Mouse (Mus musculus): ENCODE measurements around the gene Ccpg1os. TPM values are rescaled to one million over a fixed set of nuclear protein-coding genes. Genes with fewer than 3 reads are reported as not detected.

The Ccpg1os gene
- polyA plus RNA-seq, 1 experiment from 2014 or later = 22.9 TPM

- no peak overlapping the region for H3K4me3 ChIP-seq
Measured at GRCm38 (mm10) chr9:73004076-73004475, 18.9 kb upstream of the Ccpg1os start.

GRCm38 (mm10) chr9:73002177-73002576 lies 17.0 kb upstream of the Ccpg1os start:
- H3K4me1 ChIP-seq = no peaks in the 10 kb centered on the region
- no peaks in the 10 kb centered on the region for H3K27me3 ChIP-seq (replicated peaks)
- H3K4me2 ChIP-seq = no peak overlapping the region
- H3K9ac ChIP-seq = no peak overlapping the region
- H3K9me3 ChIP-seq = no peaks in the 10 kb centered on the region
- peaks cover 37% of the 10 kb centered on the region for H3K36me3 ChIP-seq (replicated peaks)
- WGBS = 66% methylated on average over 3 of the region's 3 CpGs
- no peak overlapping the region for H3K27ac ChIP-seq
- no peak overlapping the region for H3K4me3 ChIP-seq
- no peak for ATAC-seq (replicated peaks)

More at GRCm38 (mm10) chr9:73004076-73004475, 18.9 kb upstream of the Ccpg1os start:
- Histone ChIP-seq H3K9ac (no peak overlapping the region), H3K36me3 (replicated peaks) (peaks cover 44% of the 10 kb centered on the region), H3K27ac (no peak overlapping the region), H3K9me3 (no peaks in the 10 kb centered on the region), H3K27me3 (replicated peaks) (no peaks in the 10 kb centered on the region), H3K4me1 (no peaks in the 10 kb centered on the region), H3K4me2 (no peak overlapping the region)
- no peak for ATAC-seq (replicated peaks)
- WGBS = 87% methylated on average over 8 of the region's 8 CpGs

- Histone ChIP-seq H3K27me3 (replicated peaks) (no peaks in the 10 kb centered on the region), H3K9ac (no peak overlapping the region), H3K27ac (no peak overlapping the region), H3K4me2 (no peak overlapping the region), H3K4me3 (no peak overlapping the region), H3K4me1 (no peaks in the 10 kb centered on the region), H3K36me3 (replicated peaks) (peaks cover 37% of the 10 kb centered on the region), H3K9me3 (no peaks in the 10 kb centered on the region)
- no peak for ATAC-seq (replicated peaks)
- 90% methylated on average over 13 of the region's 13 CpGs for WGBS
Measured at GRCm38 (mm10) chr9:73001314-73002011, 16.3 kb upstream of the Ccpg1os start.

GRCm38 (mm10) chr9:73000487-73000886 lies 15.3 kb upstream of the Ccpg1os start:
- no peaks in the 10 kb centered on the region for H3K9me3 ChIP-seq
- no peak overlapping the region for H3K4me2 ChIP-seq
- H3K36me3 ChIP-seq (replicated peaks) = peaks cover 28% of the 10 kb centered on the region
- no peak for ATAC-seq (replicated peaks)
- WGBS = 63% methylated on average over 2 of the region's 2 CpGs
- H3K9ac ChIP-seq = no peak overlapping the region
- H3K4me3 ChIP-seq = no peak overlapping the region
- no peaks in the 10 kb centered on the region for H3K4me1 ChIP-seq
- no peaks in the 10 kb centered on the region for H3K27me3 ChIP-seq (replicated peaks)
- H3K27ac ChIP-seq = no peak overlapping the region

- Histone ChIP-seq H3K27ac (no peak overlapping the region), H3K36me3 (replicated peaks) (peaks cover 19% of the 10 kb centered on the region; the same call in 1 of the 2 replicates), H3K4me1 (no peaks in the 10 kb centered on the region), H3K4me2 (no peak overlapping the region), H3K27me3 (replicated peaks) (no peaks in the 10 kb centered on the region), H3K4me3 (no peak overlapping the region), H3K9me3 (no peaks in the 10 kb centered on the region), H3K9ac (no peak overlapping the region)
- ATAC-seq (replicated peaks) = no peak
- 62% methylated on average over 7 of the region's 7 CpGs for WGBS
Measured at GRCm38 (mm10) chr9:72996806-72997205, 11.6 kb upstream of the Ccpg1os start.

- H3K27me3 ChIP-seq (replicated peaks) = no peaks in the 10 kb centered on the region
- H3K9me3 ChIP-seq = no peaks in the 10 kb centered on the region
- peaks cover 14% of the 10 kb centered on the region; the same call in 1 of the 2 replicates for H3K36me3 ChIP-seq (replicated peaks)
- no peak for ATAC-seq (replicated peaks)
- no peak overlapping the region for H3K27ac ChIP-seq
- H3K4me3 ChIP-seq = no peak overlapping the region
- H3K9ac ChIP-seq = no peak overlapping the region
- no peaks in the 10 kb centered on the region for H3K4me1 ChIP-seq
- H3K4me2 ChIP-seq = no peak overlapping the region
Measured at GRCm38 (mm10) chr9:72996167-72996566, 11.0 kb upstream of the Ccpg1os start.

GRCm38 (mm10) chr9:72992576-72992975 lies 7.4 kb upstream of the Ccpg1os start:
- H3K27ac ChIP-seq = no peak overlapping the region
- no peak for ATAC-seq (replicated peaks)
- H3K4me2 ChIP-seq = no peak overlapping the region
- H3K4me1 ChIP-seq = no peaks in the 10 kb centered on the region
- no peaks in the 10 kb centered on the region for H3K9me3 ChIP-seq
- no peaks in the 10 kb centered on the region for H3K36me3 ChIP-seq (replicated peaks)
- no peak overlapping the region for H3K4me3 ChIP-seq
- no peaks in the 10 kb centered on the region for H3K27me3 ChIP-seq (replicated peaks)
- no peak overlapping the region for H3K9ac ChIP-seq
- 90% methylated on average over 5 of the region's 5 CpGs for WGBS

GRCm38 (mm10) chr9:72991420-72991819 lies 6.2 kb upstream of the Ccpg1os start:
- Histone ChIP-seq H3K36me3 (replicated peaks) (no peaks in the 10 kb centered on the region), H3K4me1 (peaks cover 5% of the 10 kb centered on the region), H3K4me2 (no peak overlapping the region), H3K4me3 (no peak overlapping the region), H3K9me3 (no peaks in the 10 kb centered on the region), H3K9ac (no peak overlapping the region), H3K27me3 (replicated peaks) (no peaks in the 10 kb centered on the region), H3K27ac (no peak overlapping the region)
- 95% methylated on average over 2 of the region's 2 CpGs for WGBS
- no peak for ATAC-seq (replicated peaks)

GRCm38 (mm10) chr9:72988706-72989105 lies 3.5 kb upstream of the Ccpg1os start:
- Histone ChIP-seq H3K9ac (no peak overlapping the region), H3K36me3 (replicated peaks) (no peaks in the 10 kb centered on the region), H3K4me3 (no peak overlapping the region), H3K9me3 (no peaks in the 10 kb centered on the region), H3K4me1 (peaks cover 17% of the 10 kb centered on the region), H3K27me3 (replicated peaks) (no peaks in the 10 kb centered on the region), H3K27ac (no peak overlapping the region), H3K4me2 (no peak overlapping the region)
- WGBS = 88% methylated on average over 5 of the region's 5 CpGs
- no peak for ATAC-seq (replicated peaks)

GRCm38 (mm10) chr9:72987703-72988102 lies 2.5 kb upstream of the Ccpg1os start:
- Histone ChIP-seq H3K4me1 (peaks cover 17% of the 10 kb centered on the region), H3K4me3 (no peak overlapping the region), H3K9me3 (no peaks in the 10 kb centered on the region), H3K4me2 (no peak overlapping the region), H3K9ac (no peak overlapping the region), H3K27me3 (replicated peaks) (no peaks in the 10 kb centered on the region), H3K27ac (no peak overlapping the region), H3K36me3 (replicated peaks) (no peaks in the 10 kb centered on the region)
- 51% methylated on average over 3 of the region's 3 CpGs for WGBS
- no peak for ATAC-seq (replicated peaks)

GRCm38 (mm10) chr9:72983066-72983465 lies 2.1 kb downstream of the Ccpg1os start:
- H3K9me3 ChIP-seq = no peaks in the 10 kb centered on the region
- 72% methylated on average over 2 of the region's 2 CpGs for WGBS
- no peaks in the 10 kb centered on the region for H3K27me3 ChIP-seq (replicated peaks)
- H3K27ac ChIP-seq = no peak overlapping the region
- H3K9ac ChIP-seq = no peak overlapping the region
- H3K4me1 ChIP-seq = peaks cover 17% of the 10 kb centered on the region
- H3K36me3 ChIP-seq (replicated peaks) = no peaks in the 10 kb centered on the region
- no peak for ATAC-seq (replicated peaks)
- H3K4me3 ChIP-seq = no peak overlapping the region
- H3K4me2 ChIP-seq = no peak overlapping the region

- WGBS = 94% methylated on average over 1 of the region's 1 CpGs
- ATAC-seq (replicated peaks) = no peak
- Histone ChIP-seq H3K36me3 (replicated peaks) (no peaks in the 10 kb centered on the region), H3K4me1 (no peaks in the 10 kb centered on the region), H3K27me3 (replicated peaks) (no peaks in the 10 kb centered on the region), H3K9ac (no peak overlapping the region), H3K9me3 (no peaks in the 10 kb centered on the region), H3K4me2 (no peak overlapping the region), H3K4me3 (no peak overlapping the region), H3K27ac (no peak overlapping the region)
Measured at GRCm38 (mm10) chr9:72975242-72975641, 9.9 kb downstream of the Ccpg1os start.

- Histone ChIP-seq H3K27ac (no peak overlapping the region), H3K4me1 (no peaks in the 10 kb centered on the region), H3K4me3 (no peak overlapping the region), H3K9ac (no peak overlapping the region), H3K9me3 (no peaks in the 10 kb centered on the region), H3K27me3 (replicated peaks) (no peaks in the 10 kb centered on the region), H3K4me2 (no peak overlapping the region), H3K36me3 (replicated peaks) (no peaks in the 10 kb centered on the region)
- WGBS = 90% methylated on average over 5 of the region's 5 CpGs
- no peak for ATAC-seq (replicated peaks)
Measured at GRCm38 (mm10) chr9:72974734-72975133, 10.4 kb downstream of the Ccpg1os start.
